Comparison of ENCODE assay signal across 8 mouse cellular contexts in genomic region chr3:103914010-103914669, GRCm38 (mm10). TPM values are rescaled to one million over a fixed set of nuclear protein-coding genes. Genes with fewer than 3 reads are reported as not detected.
DNase-seq lines count a peak whose midpoint lies in the region; ATAC-seq lines count a peak whose summit lies in the region.

TSS of gene Rsbn1 (plus strand) at chr3:103914120.

- DNase-seq in ES-CJ7 (ENCODE audit: low read depth, low spot score): peak; percentile 99
- peak; percentile 96 for DNase-seq in cerebellum, adult 11 months
- peak; percentile 100 for DNase-seq in forebrain, embryonic 14.5 days (ENCODE audit: low spot score)
- DNase-seq in heart, postnatal 14 days: peak; percentile 92 to 94
- peak; percentile 97 for DNase-seq in layer of hippocampus, adult 11-12 months (ENCODE audit: low spot score)
- peak; percentile 99 for DNase-seq in lung, adult 18-20 months
- peak; percentile 99 for DNase-seq in testis, postnatal 14 days (ENCODE audit: low spot score)

- H3K9ac ChIP-seq in forebrain, embryonic 14.5 days (ENCODE audit: low read length): peak within 1 kb of the TSS; percentile 94
- H3K9ac ChIP-seq in neural tube, embryonic 15.5 days (replicated peaks): peak within 1 kb of the TSS; percentile 90

- intact Hi-C loops in heart, postnatal 14 days (cut with DNase I): loop anchor here (2.0 to 10.0 kb wide), 2 partner anchors 55 to 301 kb away; partner anchors contain the start of gene Phtf1

- H3K27me3 ChIP-seq in forebrain, embryonic 14.5 days (replicated peaks; ENCODE audit: control insufficient read depth, insufficient read depth, low read length): no peaks in the 10 kb centered on the region
- no peaks in the 10 kb centered on the region for H3K27me3 ChIP-seq in neural tube, embryonic 15.5 days (replicated peaks)

- peak within 1 kb of the TSS; percentile 79 for H3K4me3 ChIP-seq in forebrain, embryonic 14.5 days (ENCODE audit: low read depth, low read length)
- H3K4me3 ChIP-seq in neural tube, embryonic 15.5 days (replicated peaks): peak within 1 kb of the TSS; percentile 87

- H3K36me3 ChIP-seq in forebrain, embryonic 14.5 days (ENCODE audit: control insufficient read depth, insufficient read depth, low read length): no peaks in the 10 kb centered on the region
- H3K36me3 ChIP-seq in neural tube, embryonic 15.5 days: no peaks in the 10 kb centered on the region

- H3K4me1 ChIP-seq in forebrain, embryonic 14.5 days (ENCODE audit: control insufficient read depth, insufficient read depth, low read length): peaks cover 9% of the 10 kb centered on the region
- peaks cover 16% of the 10 kb centered on the region for H3K4me1 ChIP-seq in neural tube, embryonic 15.5 days

- no peaks in the 10 kb centered on the region for H3K9me3 ChIP-seq in forebrain, embryonic 14.5 days (replicated peaks; ENCODE audit: control insufficient read depth, low read length)
- H3K9me3 ChIP-seq in neural tube, embryonic 15.5 days (replicated peaks): no peaks in the 10 kb centered on the region

- under 1% methylated on average over 55 of the region's 55 CpGs for WGBS in forebrain, embryonic 14.5 days
- WGBS in neural tube, embryonic 15.5 days: under 1% methylated on average over 51 of the region's 55 CpGs

- peak within 1 kb of the TSS; percentile 75 for H3K4me2 ChIP-seq in forebrain, embryonic 14.5 days (ENCODE audit: low read length)
- peak within 1 kb of the TSS; percentile 70 for H3K4me2 ChIP-seq in neural tube, embryonic 15.5 days

- H3K27ac ChIP-seq in forebrain, embryonic 14.5 days (ENCODE audit: low read depth, low read length): peak within 1 kb of the TSS; percentile 95
- H3K27ac ChIP-seq in neural tube, embryonic 15.5 days (replicated peaks): peak within 1 kb of the TSS; percentile 93

- ATAC-seq in forebrain, embryonic 14.5 days: peak; percentile 100
- ATAC-seq in neural tube, embryonic 15.5 days (ENCODE audit: low FRiP score): peak; percentile 99

RNA-seq across cellular contexts. Expression of gene Rsbn1, which starts in this region (rescaled TPM):
- 19.0 and 23.7 TPM in 2 replicates for polyA plus RNA-seq in forebrain, embryonic 14.5 days (2014; fragmentation: Nextera tagmentation; extraction: Ambion mirVana)
- 1 to 10 TPM; 9.8 to 9.9 TPM for total RNA-seq in heart, postnatal 14 days (2021)
- polyA plus RNA-seq in neural tube, embryonic 15.5 days (2015; fragmentation: Nextera tagmentation; extraction: Ambion mirVana): 17.3 and 18.7 TPM in 2 replicates

Comparison
In these comparisons a context has a peak if more than half of its experiments do, and no peak if none do; other contexts are left out.
1. Peak in every context shown above with its lines: DNase-seq, ATAC-seq, H3K4me3 ChIP-seq and H3K27ac ChIP-seq.